Mouse (Mus musculus): ENCODE results near the gene Erich6.

GRCm38 (mm10) chr3:58631693-58632092 lies 5.3 kb downstream of the Erich6 start:
- TF ChIP-seq CTCF (IDR thresholded peaks at IDR 0.05; ENCODE audit: extremely low read depth, insufficient read length, insufficient replicate concordance, low read depth, low read length) (no peak), POLR2A (IDR thresholded peaks at IDR 0.05; ENCODE audit: low read depth, low read length) (no peak)
